Mouse (Mus musculus): Measurements from ENCODE around the gene Adra1b. TPM values are rescaled to one million over a fixed set of nuclear protein-coding genes. Genes with fewer than 3 reads are reported as not detected.

Gene Adra1b
- polyA plus RNA-seq, 1 experiment from 2014 or later, result 0.07 TPM

DNA sequence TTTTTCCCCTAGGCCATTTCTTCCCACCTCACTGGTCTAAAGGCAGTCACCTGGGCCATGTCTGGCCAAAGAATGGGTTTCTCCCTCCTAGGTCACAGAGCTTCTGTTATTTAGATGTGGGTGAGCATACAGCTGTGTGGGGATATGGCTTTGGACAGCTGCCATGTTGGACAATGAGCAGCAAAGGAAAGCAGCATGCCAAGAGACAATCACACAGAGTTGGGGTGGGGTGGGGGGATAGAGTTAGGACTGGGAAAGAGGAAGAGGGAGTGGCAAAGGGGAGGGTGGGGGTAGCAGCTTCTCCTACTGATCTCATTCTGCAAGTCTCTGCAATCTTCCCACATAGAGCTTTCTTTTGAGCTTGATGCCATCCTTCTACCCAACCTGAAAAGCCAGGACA, 13.4 kb downstream of the Adra1b start:
- DNase-seq (ENCODE audit: low spot score), result no peak
- Histone ChIP-seq H3K27ac (ENCODE audit: low read depth) (no peak overlapping the region), H3K36me3 (ENCODE audit: control insufficient read depth, insufficient read depth, low read length) (no peaks in the 10 kb centered on the region), H3K27me3 (replicated peaks; ENCODE audit: control insufficient read depth, insufficient read depth, low read length) (no peaks in the 10 kb centered on the region), H3K4me1 (replicated peaks; ENCODE audit: control insufficient read depth, insufficient read depth, low read length) (no peaks in the 10 kb centered on the region), H3K9ac (ENCODE audit: low read length) (no peak overlapping the region), H3K9me3 (ENCODE audit: control insufficient read depth, low read length) (no peaks in the 10 kb centered on the region), H3K4me2 (ENCODE audit: low read length) (no peak overlapping the region), H3K4me3 (ENCODE audit: low read depth, low read length) (no peak overlapping the region)
- no peak for ATAC-seq (replicated peaks; ENCODE audit: low FRiP score, low TSS enrichment, low read depth)

DNA sequence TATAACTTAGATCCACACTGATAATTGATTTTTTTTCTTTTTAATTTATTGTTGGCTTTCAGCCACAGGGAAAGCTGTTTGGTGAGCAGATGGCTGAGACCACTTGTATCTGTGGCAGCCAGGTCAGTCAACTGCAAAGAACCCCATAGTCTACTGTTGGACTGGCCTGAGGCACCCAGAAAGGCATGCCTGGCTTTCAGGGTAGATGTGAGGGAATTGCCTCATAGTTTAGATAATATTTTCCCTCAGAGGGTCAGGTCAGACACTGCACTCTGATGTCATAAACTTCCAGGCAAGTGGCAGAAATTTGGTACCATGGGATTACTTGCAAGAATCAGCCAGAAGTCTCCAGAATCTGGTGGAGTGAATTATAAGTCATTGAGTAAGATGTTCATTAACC, 16.5 kb downstream of the Adra1b start:
- Histone ChIP-seq H3K4me1 (replicated peaks; ENCODE audit: control insufficient read depth, insufficient read depth, low read length) (no peaks in the 10 kb centered on the region), H3K27me3 (replicated peaks; ENCODE audit: control insufficient read depth, insufficient read depth, low read length) (no peaks in the 10 kb centered on the region), H3K9ac (ENCODE audit: low read length) (no peak overlapping the region), H3K4me3 (ENCODE audit: low read depth, low read length) (no peak overlapping the region), H3K4me2 (ENCODE audit: low read length) (no peak overlapping the region), H3K27ac (ENCODE audit: low read depth) (no peak overlapping the region), H3K36me3 (ENCODE audit: control insufficient read depth, insufficient read depth, low read length) (no peaks in the 10 kb centered on the region), H3K9me3 (ENCODE audit: control insufficient read depth, low read length) (no peaks in the 10 kb centered on the region)
- ATAC-seq (replicated peaks; ENCODE audit: low FRiP score, low TSS enrichment, low read depth), result no peak
- no peak for DNase-seq (ENCODE audit: low spot score)

DNA sequence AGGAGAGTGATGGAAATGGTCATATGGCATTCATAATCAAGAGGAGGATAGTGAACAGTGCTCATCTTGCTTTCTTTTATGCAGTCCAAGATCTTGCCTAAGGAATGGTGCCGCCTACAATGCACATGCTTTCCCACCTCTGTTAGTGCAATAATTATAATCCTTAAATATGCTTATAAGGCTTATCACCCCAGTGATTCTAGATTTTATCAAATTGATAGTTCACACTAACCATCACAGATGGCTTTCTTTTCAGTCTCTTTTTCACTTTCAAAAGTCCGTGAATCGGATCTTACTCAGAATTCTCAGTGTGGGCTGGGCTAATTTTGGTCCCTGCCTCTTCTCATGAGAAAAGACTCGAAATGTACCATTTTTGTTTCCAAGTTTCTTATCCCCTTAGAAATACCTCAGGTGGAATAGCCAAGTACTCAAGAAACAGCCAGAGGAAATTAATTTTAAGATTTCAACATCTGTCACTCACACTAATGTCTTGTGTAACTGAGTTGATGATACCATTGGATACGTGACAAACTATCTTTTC, 17.3 kb downstream of the Adra1b start:
- Histone ChIP-seq H3K9ac (ENCODE audit: low read length) (no peak overlapping the region), H3K9me3 (ENCODE audit: control insufficient read depth, low read length) (no peaks in the 10 kb centered on the region), H3K4me3 (ENCODE audit: low read depth, low read length) (no peak overlapping the region), H3K27ac (ENCODE audit: low read depth) (no peak overlapping the region), H3K4me1 (replicated peaks; ENCODE audit: control insufficient read depth, insufficient read depth, low read length) (no peaks in the 10 kb centered on the region), H3K36me3 (ENCODE audit: control insufficient read depth, insufficient read depth, low read length) (no peaks in the 10 kb centered on the region), H3K27me3 (replicated peaks; ENCODE audit: control insufficient read depth, insufficient read depth, low read length) (no peaks in the 10 kb centered on the region), H3K4me2 (ENCODE audit: low read length) (no peak overlapping the region)
- no peak for DNase-seq (ENCODE audit: low spot score)
- WGBS, result 93% methylated on average over 5 of the region's 5 CpGs
- ATAC-seq (replicated peaks; ENCODE audit: low FRiP score, low TSS enrichment, low read depth), result no peak

DNA sequence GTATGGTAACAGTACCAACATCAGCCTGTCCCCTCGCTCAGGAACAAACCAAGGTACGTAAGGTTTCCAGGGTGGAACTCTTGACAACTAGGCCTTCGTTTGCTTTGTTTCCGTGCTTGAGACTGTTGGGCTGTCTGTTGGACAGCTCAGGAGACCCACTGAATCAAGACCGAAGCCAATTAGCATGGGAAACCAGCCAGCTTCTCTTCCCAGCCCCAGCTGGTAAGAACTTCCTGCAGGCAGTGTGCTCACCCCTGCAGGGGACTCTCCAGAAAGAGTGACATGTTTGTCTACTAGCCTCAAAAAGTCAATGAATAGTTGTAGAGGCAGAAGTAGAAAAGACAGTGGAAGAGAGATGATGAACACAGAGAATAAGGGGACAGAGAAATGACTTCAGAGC, 23.8 kb downstream of the Adra1b start:
- 78% methylated on average over 5 of the region's 5 CpGs for WGBS

DNA sequence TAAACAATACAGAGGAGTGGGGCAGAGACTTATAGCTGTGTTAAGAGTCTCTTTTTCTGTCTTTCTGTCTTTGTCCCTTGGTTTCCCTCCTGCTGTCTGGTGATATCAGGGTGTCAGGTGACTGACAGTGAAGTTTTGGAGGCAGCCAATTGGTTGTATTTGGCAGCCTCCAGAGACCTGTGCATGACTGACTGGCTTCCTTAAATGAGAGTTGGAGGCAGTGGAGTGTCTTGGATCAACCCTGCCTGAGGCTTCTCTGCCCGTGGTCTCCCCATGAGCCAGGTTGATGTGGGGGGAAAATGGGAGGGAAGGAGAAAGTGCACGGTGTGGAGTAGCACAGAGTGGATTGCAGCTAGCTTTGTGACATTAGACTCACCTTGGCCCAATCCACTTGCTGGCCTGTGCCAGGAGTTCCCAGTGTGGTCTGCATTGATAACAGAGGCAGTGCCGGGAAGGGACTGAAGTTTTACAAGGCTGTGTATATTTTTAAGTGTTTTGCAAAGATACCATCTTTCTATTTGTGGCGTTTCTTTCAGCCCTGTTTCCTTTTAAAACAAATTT, 33.2 kb downstream of the Adra1b start:
- no peaks in the 10 kb centered on the region for H3K36me3 ChIP-seq (ENCODE audit: control insufficient read depth, insufficient read depth, low read length)
- H3K27ac ChIP-seq (ENCODE audit: low read depth), result no peak overlapping the region
- H3K27me3 ChIP-seq (replicated peaks; ENCODE audit: control insufficient read depth, insufficient read depth, low read length), result no peaks in the 10 kb centered on the region
- 63% methylated on average over 4 of the region's 4 CpGs for WGBS
- no peak for DNase-seq (ENCODE audit: low spot score)
- no peaks in the 10 kb centered on the region for H3K4me1 ChIP-seq (replicated peaks; ENCODE audit: control insufficient read depth, insufficient read depth, low read length)
- no peaks in the 10 kb centered on the region for H3K9me3 ChIP-seq (ENCODE audit: control insufficient read depth, low read length)
- no peak overlapping the region for H3K4me3 ChIP-seq (ENCODE audit: low read depth, low read length)
- H3K4me2 ChIP-seq (ENCODE audit: low read length), result no peak overlapping the region
- H3K9ac ChIP-seq (ENCODE audit: low read length), result no peak overlapping the region
- no peak for ATAC-seq (replicated peaks; ENCODE audit: low FRiP score, low TSS enrichment, low read depth)

More for the DNA sequence above, 23.8 kb downstream of the Adra1b start:
- Histone ChIP-seq H3K4me2 (ENCODE audit: low read length) (no peak overlapping the region), H3K9ac (ENCODE audit: low read length) (no peak overlapping the region), H3K27ac (ENCODE audit: low read depth) (no peak overlapping the region), H3K27me3 (replicated peaks; ENCODE audit: control insufficient read depth, insufficient read depth, low read length) (no peaks in the 10 kb centered on the region), H3K9me3 (ENCODE audit: control insufficient read depth, low read length) (no peaks in the 10 kb centered on the region), H3K4me1 (replicated peaks; ENCODE audit: control insufficient read depth, insufficient read depth, low read length) (no peaks in the 10 kb centered on the region), H3K4me3 (ENCODE audit: low read depth, low read length) (no peak overlapping the region), H3K36me3 (ENCODE audit: control insufficient read depth, insufficient read depth, low read length) (no peaks in the 10 kb centered on the region)
- ATAC-seq (replicated peaks; ENCODE audit: low FRiP score, low TSS enrichment, low read depth) (no peak), DNase-seq (ENCODE audit: low spot score) (no peak)

DNA sequence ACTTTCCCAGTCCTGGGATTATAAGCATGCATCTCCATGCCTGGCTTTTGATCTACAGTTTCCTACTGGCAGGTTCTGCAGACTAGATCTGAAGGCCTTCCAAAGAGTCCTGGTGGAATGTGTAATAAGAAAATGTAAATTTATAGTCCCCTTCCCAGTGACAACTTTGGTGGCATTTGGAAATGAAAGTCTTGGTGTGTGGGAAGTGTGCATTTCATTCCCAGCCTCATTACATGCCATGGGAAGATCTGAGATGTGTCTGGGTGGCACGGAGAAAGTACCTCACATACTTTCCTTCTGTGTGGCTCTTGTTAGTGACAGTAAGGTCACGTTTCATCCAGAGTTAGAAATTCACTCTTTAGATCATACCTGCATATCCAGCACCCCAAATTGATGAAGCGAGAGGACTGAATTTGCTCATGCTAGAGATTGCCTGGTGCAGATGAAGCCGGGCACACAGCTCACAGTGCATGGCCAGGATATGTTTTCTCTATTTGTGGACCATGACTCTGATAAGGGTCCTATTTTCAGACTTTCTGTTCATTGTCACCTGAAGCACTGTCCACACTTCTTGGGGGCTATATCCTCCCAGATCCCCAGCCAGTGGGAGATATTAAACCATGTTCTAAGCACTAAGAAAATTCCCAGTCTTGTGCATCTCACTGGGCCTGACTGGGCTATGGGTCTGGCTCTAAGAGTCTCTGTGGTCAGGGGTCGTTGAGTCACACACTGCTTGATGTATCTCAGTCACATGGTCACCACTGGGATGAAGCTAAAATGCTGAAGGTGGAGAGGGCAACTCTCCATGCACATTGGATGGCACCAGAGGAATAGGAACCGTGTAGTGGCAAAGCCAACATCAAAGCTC, 35.5 kb downstream of the Adra1b start:
- H3K36me3 ChIP-seq (ENCODE audit: control insufficient read depth, insufficient read depth, low read length), result no peaks in the 10 kb centered on the region
- no peak for DNase-seq (ENCODE audit: low spot score)

DNA sequence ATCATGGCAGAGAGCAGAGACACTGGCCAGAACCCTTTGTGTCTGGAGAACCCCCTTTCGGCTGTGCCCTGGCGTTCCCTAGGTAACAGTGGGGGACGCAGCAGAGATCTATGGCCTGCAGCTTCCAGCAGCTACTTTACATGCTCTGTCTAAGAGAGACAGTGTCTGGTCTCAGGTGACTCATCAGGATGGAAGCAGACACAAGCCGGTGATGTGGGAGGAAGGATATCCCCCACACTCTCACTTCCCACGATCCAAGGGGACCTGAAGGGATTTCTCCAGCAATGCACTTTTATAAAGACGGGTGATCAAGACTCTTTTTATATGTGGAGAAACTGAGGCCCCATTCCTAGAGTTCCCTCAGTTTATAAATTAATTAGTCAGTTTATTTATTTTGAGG, 48.0 kb downstream of the Adra1b start:
- WGBS, result 44% methylated on average over 6 of the region's 6 CpGs
- Histone ChIP-seq H3K27ac (ENCODE audit: low read depth) (no peak overlapping the region), H3K27me3 (replicated peaks; ENCODE audit: control insufficient read depth, insufficient read depth, low read length) (no peaks in the 10 kb centered on the region), H3K9me3 (ENCODE audit: control insufficient read depth, low read length) (no peaks in the 10 kb centered on the region), H3K4me2 (ENCODE audit: low read length) (no peak overlapping the region), H3K4me1 (replicated peaks; ENCODE audit: control insufficient read depth, insufficient read depth, low read length) (no peaks in the 10 kb centered on the region), H3K9ac (ENCODE audit: low read length) (no peak overlapping the region), H3K36me3 (ENCODE audit: control insufficient read depth, insufficient read depth, low read length) (no peaks in the 10 kb centered on the region), H3K4me3 (ENCODE audit: low read depth, low read length) (no peak overlapping the region)
- ATAC-seq (replicated peaks; ENCODE audit: low FRiP score, low TSS enrichment, low read depth) (no peak), DNase-seq (ENCODE audit: low spot score) (no peak)

More for the DNA sequence above, 35.5 kb downstream of the Adra1b start:
- Histone ChIP-seq H3K4me3 (ENCODE audit: low read depth, low read length) (no peak overlapping the region), H3K4me2 (ENCODE audit: low read length) (no peak overlapping the region), H3K27ac (ENCODE audit: low read depth) (no peak overlapping the region), H3K27me3 (replicated peaks; ENCODE audit: control insufficient read depth, insufficient read depth, low read length) (no peaks in the 10 kb centered on the region), H3K9me3 (ENCODE audit: control insufficient read depth, low read length) (no peaks in the 10 kb centered on the region), H3K4me1 (replicated peaks; ENCODE audit: control insufficient read depth, insufficient read depth, low read length) (no peaks in the 10 kb centered on the region), H3K9ac (ENCODE audit: low read length) (no peak overlapping the region)
- no peak for ATAC-seq (replicated peaks; ENCODE audit: low FRiP score, low TSS enrichment, low read depth)
- WGBS, result 85% methylated on average over 6 of the region's 6 CpGs

DNA sequence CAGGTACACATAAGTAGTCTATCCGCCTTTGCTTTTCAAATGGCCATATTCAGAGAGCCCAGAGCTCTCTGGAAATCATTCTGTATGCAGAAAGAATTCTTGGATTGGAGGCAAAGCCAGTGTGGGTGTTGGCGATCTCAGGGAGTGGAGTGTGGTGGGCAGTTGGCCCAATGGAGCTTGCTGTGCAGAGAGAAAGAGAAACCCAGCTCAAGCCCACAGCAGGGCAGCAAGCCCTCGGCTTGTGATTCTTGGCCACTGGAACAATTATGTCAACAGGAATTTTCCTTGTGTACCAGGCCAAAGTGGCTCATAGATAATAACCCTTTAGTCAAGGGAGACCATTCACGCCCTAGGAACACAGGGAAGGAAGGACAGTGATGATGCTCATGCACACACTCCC, 53.0 kb downstream of the Adra1b start:
- 82% methylated on average over 4 of the region's 4 CpGs for WGBS

DNA sequence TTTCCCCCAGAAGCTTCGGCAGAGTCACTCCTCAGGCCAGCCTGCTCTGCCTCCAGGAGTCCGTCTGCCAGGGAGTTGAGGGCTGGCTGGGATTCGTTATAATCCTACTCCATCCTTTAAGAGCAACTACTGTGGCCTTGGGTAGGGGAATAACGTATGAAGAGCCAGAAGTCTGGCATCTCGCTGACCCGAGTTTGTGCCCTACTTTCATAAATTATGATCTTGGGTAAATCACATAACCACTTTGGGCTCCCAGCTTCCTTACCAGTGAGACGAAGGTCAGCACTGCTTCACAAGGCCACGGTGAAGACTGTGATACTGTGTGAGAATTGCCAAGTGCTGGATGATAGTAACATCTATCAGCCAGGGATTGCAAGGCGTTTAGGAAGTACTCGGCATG, 59.4 kb downstream of the Adra1b start:
- ATAC-seq (replicated peaks; ENCODE audit: low FRiP score, low TSS enrichment, low read depth) (no peak), DNase-seq (ENCODE audit: low spot score) (no peak)
- no peaks in the 10 kb centered on the region for H3K4me1 ChIP-seq (replicated peaks; ENCODE audit: control insufficient read depth, insufficient read depth, low read length)
- H3K9ac ChIP-seq (ENCODE audit: low read length), result no peak overlapping the region
- H3K36me3 ChIP-seq (ENCODE audit: control insufficient read depth, insufficient read depth, low read length), result no peaks in the 10 kb centered on the region
- H3K27ac ChIP-seq (ENCODE audit: low read depth), result no peak overlapping the region
- H3K4me3 ChIP-seq (ENCODE audit: low read depth, low read length), result no peak overlapping the region
- H3K4me2 ChIP-seq (ENCODE audit: low read length), result no peak overlapping the region
- WGBS, result 53% methylated on average over 10 of the region's 10 CpGs
- peaks cover 9% of the 10 kb centered on the region for H3K27me3 ChIP-seq (replicated peaks; ENCODE audit: control insufficient read depth, insufficient read depth, low read length)
- no peaks in the 10 kb centered on the region for H3K9me3 ChIP-seq (ENCODE audit: control insufficient read depth, low read length)

More for the DNA sequence above, 53.0 kb downstream of the Adra1b start:
- no peak overlapping the region for H3K9ac ChIP-seq (ENCODE audit: low read length)
- no peak overlapping the region for H3K4me3 ChIP-seq (ENCODE audit: low read depth, low read length)
- no peak for DNase-seq (ENCODE audit: low spot score)
- H3K27me3 ChIP-seq (replicated peaks; ENCODE audit: control insufficient read depth, insufficient read depth, low read length), result no peaks in the 10 kb centered on the region
- no peaks in the 10 kb centered on the region for H3K36me3 ChIP-seq (ENCODE audit: control insufficient read depth, insufficient read depth, low read length)
- H3K9me3 ChIP-seq (ENCODE audit: control insufficient read depth, low read length), result no peaks in the 10 kb centered on the region
- ATAC-seq (replicated peaks; ENCODE audit: low FRiP score, low TSS enrichment, low read depth), result no peak
- no peaks in the 10 kb centered on the region for H3K4me1 ChIP-seq (replicated peaks; ENCODE audit: control insufficient read depth, insufficient read depth, low read length)
- H3K27ac ChIP-seq (ENCODE audit: low read depth), result no peak overlapping the region
- H3K4me2 ChIP-seq (ENCODE audit: low read length), result no peak overlapping the region

Data from intestine, embryonic 14.5 days (tissue).